Mouse (Mus musculus) c-Kit-positive CD71-positive TER-119-negative erythroid progenitor cells, embryonic 14.5 days (primary cell): Measurements from ENCODE around the gene Tmem171.

Experiments used
- DNase-seq: peaks from one replicate; pipeline ENCODE4 v3.0.0-alpha.2; 2013; ENCODE audit warnings: low read depth

Tmem171 gene

GRCm38 (mm10) chr13:98693316-98693715 is 1.3 kb downstream of the Tmem171 start:
- no peak for DNase-seq

GRCm38 (mm10) chr13:98691956-98692515 is 2.6 kb downstream of the Tmem171 start:
- DNase-seq, result no peak

GRCm38 (mm10) chr13:98690886-98691285 is 3.7 kb downstream of the Tmem171 start:
- no peak for DNase-seq

- DNase-seq, result no peak
Observed at GRCm38 (mm10) chr13:98689605-98690290, 4.9 kb downstream of the Tmem171 start.

DNA sequence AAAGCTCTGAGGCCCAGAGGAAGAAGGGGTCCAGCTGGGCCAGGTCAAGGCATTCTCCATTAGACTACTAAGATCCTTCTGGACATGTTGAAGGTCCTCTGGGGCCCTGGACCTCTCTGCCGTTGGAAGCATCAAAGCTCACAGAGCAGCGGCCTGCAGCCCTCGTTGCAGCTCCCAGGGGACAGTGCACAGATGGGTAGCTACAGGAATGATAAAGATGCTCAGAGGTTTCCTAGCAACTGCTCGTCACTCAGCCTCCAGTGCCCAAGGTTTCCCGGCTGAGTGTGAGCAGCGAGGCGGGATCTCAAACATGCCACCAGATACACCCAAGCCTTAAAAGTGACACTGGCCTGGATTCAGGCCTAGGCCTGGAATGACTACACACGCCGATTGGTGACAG is 6.7 kb downstream of the Tmem171 start:
- no peak for DNase-seq

- DNase-seq, result no peak
Observed at GRCm38 (mm10) chr13:98684144-98684900, 10.3 kb downstream of the Tmem171 start.

GRCm38 (mm10) chr13:98683412-98683811 is 11.2 kb downstream of the Tmem171 start:
- DNase-seq, result no peak

DNA sequence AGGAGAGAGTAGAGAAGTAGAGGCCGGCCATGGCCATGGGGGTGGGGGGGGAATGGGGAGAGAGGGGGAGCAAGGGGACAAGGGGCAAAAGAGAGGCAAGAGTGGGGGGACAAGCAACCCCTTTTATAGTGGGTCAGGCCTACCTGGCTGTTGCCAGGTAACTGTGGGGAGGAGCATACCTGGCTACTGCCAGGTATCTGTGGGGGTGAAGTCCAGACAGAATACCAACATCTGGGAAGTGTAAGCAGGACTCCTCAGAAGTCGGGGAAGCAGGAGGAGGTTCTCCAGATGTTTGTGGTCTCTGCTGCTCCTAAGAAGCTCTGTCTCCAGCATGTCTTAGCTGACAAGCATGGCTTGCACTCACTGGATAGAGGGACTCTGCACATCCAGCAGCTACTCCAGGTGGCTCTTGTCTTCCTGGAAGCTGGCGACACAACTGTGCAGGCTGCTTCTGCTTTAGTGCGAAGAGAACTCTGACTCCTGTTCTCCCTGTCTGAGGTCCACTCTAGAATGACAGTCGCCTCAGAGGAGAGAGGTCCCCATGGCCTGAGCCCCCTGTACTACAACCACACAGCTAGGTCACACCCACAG is 14.1 kb downstream of the Tmem171 start:
- no peak for DNase-seq

GRCm38 (mm10) chr13:98679631-98680041 is 15.0 kb downstream of the Tmem171 start:
- DNase-seq, result no peak

- DNase-seq, result no peak
Observed at GRCm38 (mm10) chr13:98679230-98679629, 15.4 kb downstream of the Tmem171 start.

DNA sequence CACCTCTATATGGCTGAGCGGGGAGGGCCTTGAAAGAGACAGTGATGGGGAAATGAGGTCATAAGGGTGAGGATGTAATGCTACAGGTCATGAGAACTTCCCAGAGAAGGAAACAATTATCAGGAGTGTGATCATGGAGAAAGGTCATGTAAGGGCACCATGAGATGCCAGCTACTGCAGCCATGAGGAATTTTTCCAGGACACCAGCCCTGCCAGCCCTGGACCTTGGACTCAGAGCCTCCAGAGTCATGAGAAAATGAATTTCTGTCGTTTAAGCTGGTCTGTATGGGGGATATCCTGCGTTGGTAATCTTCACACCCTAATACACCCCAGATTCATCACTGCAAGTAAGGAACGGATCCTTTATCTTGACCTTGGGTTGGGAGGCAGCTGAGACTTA is 20.7 kb downstream of the Tmem171 start:
- DNase-seq, result no peak

- no peak for DNase-seq
Observed at GRCm38 (mm10) chr13:98669296-98669695, 25.3 kb downstream of the Tmem171 start.

DNA sequence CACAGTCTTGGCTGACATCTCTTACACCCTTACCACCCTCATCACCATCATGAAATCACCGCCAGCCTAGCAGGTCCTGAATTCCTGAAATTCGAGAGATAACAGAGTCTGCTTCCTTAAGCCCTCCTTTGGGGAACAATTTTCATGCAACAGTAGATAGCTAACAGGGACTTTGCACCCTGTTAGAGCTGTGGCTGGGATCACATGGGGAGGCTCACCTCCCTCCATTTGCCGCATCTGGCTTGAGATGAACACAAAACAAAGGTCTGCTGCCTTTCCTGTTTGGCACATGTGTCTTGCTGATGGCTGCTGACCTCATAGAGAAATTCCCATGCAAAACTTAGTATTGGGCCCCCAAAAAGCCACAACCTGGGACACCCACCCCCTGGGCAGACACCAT is 27.3 kb downstream of the Tmem171 start:
- no peak for DNase-seq

GRCm38 (mm10) chr13:98665240-98665639 is 29.4 kb downstream of the Tmem171 start:
- DNase-seq, result no peak

DNA sequence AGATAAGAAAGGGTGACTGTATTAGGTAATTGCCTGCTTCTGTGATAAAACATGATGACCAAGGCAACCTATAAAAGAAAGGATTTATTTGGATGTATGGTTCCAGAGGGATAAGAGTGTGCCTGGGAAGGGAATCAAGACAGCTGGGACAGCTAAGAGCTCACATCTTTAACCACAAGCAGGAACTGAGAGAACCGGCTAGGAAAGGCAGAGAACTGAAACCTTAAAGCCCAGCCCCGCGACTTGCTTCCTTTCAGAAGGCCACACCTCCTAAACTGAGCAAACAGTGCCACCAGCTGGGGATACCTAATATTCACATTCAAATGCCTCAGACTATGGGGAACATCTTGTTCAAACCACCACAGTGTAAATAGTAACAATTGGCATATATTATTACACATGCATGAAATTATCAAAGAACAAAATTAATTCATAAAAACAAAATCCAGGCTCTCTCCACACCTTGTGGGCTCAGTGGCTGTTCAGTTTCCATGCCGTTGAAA is 32.4 kb downstream of the Tmem171 start:
- DNase-seq, result no peak

DNA sequence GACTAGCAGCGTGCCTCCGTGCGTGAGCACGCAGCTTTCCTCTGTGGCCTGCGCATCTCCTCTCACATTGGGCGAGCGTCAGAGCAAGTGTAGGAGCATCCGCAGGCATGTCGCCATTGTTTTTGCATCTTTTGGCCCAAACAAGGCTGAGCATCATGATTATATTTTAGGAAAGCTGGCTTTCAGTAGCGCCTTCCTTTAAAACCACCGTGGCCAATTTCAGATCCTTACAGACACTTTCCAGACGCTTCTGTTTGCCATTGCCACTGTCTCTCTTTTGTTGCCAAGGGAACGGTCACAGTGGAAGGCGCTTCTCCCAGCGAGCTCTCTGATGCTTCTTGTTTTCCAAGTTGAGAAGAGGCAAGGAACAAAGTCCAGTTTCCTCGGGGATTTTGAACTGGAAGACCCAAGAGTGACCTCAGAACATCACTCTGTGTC is 38.6 kb downstream of the Tmem171 start:
- DNase-seq, result no peak

DNA sequence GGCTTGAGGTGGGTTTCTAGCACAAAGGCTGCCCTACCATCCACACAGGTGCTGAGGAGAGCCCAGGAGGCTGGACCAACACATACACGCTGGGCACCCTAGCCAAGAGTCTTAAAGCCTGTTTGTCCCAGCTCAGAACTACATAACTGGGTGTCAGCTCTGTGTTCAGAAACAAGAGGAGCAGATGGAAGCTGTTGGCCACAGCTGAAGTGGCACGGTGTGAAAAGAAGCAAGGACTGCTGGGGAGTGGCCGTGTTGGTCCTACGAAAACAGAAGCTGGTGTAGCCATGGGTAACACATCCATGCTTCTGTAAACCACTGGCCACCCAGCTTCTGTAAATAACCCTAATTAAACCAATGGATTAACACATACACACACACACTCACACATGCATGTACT is 39.3 kb downstream of the Tmem171 start:
- DNase-seq, result no peak

DNA sequence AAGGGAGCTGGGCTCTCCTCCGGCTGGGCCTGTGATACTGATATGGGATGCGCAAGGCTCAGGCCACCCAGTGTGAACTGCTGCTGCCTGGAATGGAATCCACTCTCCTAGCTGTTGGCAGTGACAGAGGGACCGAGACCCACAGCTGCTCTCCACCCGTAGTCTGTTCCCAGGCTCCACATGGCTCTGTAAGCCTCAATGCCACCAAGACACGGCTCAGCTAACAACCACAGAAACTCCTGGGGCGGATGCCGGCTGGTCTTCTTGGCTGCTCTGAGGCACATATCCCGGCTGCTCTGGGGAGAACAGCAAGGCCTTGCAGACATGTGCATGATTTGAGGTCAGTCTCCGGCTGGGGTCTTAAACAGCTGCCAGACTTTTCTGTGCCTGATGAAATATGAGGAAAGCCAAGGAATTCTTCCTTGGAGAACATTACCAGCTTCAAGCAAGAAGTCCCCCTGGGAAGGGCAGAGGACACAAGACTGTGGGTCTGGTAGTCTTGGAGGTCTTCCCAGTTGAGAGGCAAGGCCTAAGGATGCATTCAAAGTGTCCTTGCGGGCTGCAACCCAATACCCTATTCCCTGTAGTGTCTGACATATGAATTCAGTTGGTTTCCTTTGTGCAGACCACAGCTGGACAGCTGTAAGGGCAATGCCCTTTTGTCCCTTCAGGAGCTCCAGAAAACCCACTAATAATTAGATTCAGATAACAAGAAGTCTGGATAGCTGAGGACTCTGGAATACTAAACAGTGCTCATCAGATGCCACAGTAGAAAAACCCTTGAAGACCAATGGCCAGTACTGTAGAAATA is 40.3 kb downstream of the Tmem171 start:
- DNase-seq, result no peak

DNA sequence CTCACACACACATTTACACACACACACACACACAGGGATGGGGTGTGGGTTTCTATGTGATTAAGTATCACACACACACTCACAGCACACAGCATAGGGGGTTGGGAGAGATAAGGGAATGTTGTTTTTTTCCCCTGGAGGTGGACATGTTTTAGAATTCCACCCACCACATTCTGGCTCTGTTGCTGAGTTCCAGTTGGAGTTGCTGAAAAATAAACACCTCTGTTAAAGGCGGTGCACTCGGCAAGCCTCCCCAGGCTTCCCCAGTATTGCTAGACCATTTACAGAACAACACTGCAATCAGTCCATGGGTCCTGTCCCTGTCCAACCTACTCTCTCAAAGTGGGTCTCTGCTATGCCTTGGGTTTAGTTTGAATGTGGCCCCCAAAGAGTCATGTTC is 42.4 kb downstream of the Tmem171 start:
- no peak for DNase-seq

DNA sequence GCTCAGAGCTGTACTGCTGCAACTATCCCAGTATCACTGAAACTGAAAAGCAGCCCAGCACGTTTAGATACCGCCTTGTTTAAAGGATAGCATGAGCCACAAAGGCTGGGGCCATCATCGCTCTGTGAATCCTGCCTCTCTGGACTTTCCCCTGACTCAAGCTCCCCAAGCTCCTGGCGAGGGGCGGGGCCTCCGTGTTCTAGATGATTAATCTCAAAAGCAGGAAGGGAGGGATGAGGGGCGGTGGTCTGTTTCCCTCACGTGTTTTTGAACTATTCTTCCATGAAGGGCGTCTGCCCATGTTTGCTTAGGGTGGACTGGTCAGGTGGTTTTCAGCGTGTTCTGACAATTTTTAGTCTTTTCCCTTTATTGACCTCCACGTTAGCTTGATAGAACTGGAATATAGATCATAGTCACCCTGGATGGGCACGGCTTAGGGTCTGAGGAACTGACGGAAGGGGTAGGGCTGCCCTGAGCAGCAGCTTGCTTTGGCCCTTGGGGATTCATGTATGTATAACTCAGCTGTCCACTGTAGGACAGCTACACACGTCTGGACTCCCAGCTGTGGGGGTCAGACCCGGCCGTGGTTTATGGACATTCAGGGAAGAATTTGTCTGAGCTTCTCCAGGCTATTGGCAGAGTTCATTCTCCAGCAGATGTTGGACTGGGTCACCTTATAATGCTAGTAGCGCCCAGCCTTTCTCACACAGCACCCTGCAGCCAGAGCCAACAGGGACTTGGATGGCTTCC is 43.2 kb downstream of the Tmem171 start:
- no peak for DNase-seq
